Mouse (Mus musculus): ENCODE data around the gene Slc25a40.

DNA sequence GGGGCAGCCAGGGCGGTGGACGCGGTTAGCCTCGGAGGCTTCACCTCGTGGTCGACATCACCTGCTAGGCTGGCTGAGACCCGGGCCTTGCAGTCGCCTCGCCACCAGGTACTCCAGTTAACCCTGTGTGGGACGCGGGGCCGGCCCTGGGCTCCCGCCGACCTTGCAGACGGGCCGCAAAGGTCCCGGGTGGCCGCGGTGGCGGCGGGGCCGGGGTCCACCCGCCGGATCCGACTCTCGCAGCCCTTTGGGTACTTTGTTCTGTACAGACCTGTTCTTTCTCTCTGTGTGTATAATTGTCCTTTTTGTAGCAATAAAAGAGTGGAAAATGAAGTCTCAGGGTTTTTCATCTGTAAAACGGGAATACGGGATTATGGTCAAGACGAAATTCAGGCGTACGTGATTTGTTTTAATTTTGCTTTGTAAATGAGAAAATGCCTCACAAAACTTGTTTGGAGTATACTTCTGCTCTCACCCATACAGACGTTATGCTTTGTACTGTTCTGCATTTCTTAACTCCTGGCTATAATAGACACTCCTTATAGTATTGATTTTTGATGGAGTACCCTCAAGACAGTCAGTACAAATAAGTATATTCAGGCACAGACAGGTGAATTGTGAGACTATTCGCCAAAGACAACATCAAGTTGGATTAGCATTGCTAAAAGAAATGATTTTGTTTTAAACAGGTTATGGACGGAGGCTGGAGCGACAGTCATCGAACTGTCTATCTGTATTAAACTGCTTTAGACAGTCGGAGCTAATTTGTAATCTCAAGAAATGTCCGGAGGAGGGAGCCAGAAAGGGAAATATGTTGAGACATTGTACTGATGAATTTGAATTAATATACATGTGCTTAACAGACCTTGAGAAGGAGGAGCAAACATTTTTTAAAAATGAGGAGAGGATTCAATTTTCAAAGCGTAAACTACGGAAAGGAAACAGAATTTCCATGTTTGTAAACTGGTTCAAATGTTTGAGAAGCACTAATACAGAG lies 580 bp downstream of the Slc25a40 start:
- TF ChIP-seq CTCF (IDR thresholded peaks at IDR 0.05; ENCODE audit: low read depth) (peak; percentile 33), EP300 (IDR thresholded peaks at IDR 0.05; ENCODE audit: low read depth) (no peak)
